Mouse (Mus musculus) heart, embryonic 14.5 days (tissue): ENCODE measurements at regions not wholly inside any gene's neighbourhood (a gene's known extent, or its start where the extent isn't known, plus 50 kb on each side); places are given as distances from the start of the nearest gene placed in this dataset.

Source experiments
- ATAC-seq: fragments of 200-750 bp; cut with Nextera tagmentation; 2 replicates; pipeline ENCODE4 v1.8.0; 2017; ENCODE audit warnings: low read depth, moderate TSS enrichment; ENCODE audit not compliant: insufficient number of reproducible peaks, insufficient read depth, low FRiP score
- H3K27ac ChIP-seq, 2 experiments: fragments of 200-500 bp in 1 of 2; fragments of 300-500 bp in 1 of 2; sonication (generic) in 1 of 2; replicated peaks in 1 of 2; 2 replicates each; pipeline ENCODE4 v1.5.1; 2012 to 2014; ENCODE audit warnings: low read depth in 2 of 2, low read length in 2 of 2, control low read depth in 1 of 2, mild to moderate bottlenecking in 1 of 2, mixed read lengths in 1 of 2; ENCODE audit not compliant: control insufficient read depth in 1 of 2, insufficient read depth in 1 of 2
- H3K27me3 ChIP-seq: fragments of 300-500 bp; sonication (generic); 2 replicates; pipeline ENCODE4 v1.6.1; 2014; ENCODE audit warnings: mild to moderate bottlenecking, low read length, control low read depth; ENCODE audit not compliant: control insufficient read depth, insufficient read depth
- H3K36me3 ChIP-seq: fragments of 300-500 bp; sonication (generic); 2 replicates; pipeline ENCODE4 v1.6.1; 2014; ENCODE audit warnings: mild to moderate bottlenecking, control low read depth, low read length, mixed read lengths; ENCODE audit not compliant: control insufficient read depth, insufficient read depth
- H3K4me1 ChIP-seq, 2 experiments: fragments of 200-500 bp in 1 of 2; fragments of 300-500 bp in 1 of 2; sonication (generic) in 1 of 2; 2 replicates each; pipeline ENCODE4 v1.6.1; 2012 to 2014; ENCODE audit warnings: low read length in 2 of 2, control low read depth in 1 of 2, mixed read lengths in 1 of 2; ENCODE audit not compliant: control insufficient read depth in 2 of 2, insufficient read depth in 2 of 2
- H3K4me2 ChIP-seq: fragments of 300-500 bp; sonication (generic); 2 replicates; pipeline ENCODE4 v1.6.1; 2014; ENCODE audit warnings: mild to moderate bottlenecking, low read length
- H3K4me3 ChIP-seq, 2 experiments: fragments of 200-500 bp in 1 of 2; fragments of 300-500 bp in 1 of 2; sonication (generic) in 1 of 2; 2 replicates each; pipeline ENCODE4 v1.5.1; 2012 to 2014; ENCODE audit warnings: low read length in 2 of 2, mild to moderate bottlenecking in 2 of 2, control low read depth in 1 of 2, low read depth in 1 of 2, moderate library complexity in 1 of 2; ENCODE audit not compliant: control insufficient read depth in 1 of 2, insufficient read depth in 1 of 2
- H3K9ac ChIP-seq: fragments of 300-500 bp; sonication (generic); 2 replicates; pipeline ENCODE4 v1.6.1; 2014; ENCODE audit warnings: mild to moderate bottlenecking, low read length
- H3K9me3 ChIP-seq: fragments of 300-500 bp; sonication (generic); 2 replicates; pipeline ENCODE4 v1.6.1; 2016; ENCODE audit warnings: low read length, control low read depth; ENCODE audit not compliant: control insufficient read depth
- WGBS: fragments of 180-500 bp; shearing (Covaris S2); extraction: QIAGEN DNeasy Blood & Tissue Kit; methylation state at CpG from one replicate; pipeline ENCODE4 v1.1.7; 2014; 5-methylcytosine and 5-hydroxymethylcytosine counted together

DNA sequence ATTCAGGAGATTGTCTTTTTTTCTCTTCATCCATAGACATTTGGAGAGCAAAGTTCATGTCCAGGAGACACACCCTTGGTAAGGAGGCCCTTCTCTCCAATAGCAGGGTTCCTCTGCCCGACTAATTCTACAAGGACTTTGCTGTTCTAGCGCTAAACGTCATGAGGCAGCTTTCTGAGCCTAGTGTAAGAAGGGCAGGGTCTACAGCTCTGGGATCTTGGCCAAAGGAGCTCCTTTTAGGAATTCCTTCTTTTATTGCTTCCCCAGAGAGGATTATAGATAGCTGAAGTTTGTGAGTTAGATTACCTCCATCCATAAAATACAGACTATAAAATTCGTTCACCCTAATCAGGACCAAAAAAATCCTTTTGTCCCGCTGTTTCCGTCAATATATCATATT, 378.5 kb upstream of the Smim15 start:
- no peak for ATAC-seq

DNA sequence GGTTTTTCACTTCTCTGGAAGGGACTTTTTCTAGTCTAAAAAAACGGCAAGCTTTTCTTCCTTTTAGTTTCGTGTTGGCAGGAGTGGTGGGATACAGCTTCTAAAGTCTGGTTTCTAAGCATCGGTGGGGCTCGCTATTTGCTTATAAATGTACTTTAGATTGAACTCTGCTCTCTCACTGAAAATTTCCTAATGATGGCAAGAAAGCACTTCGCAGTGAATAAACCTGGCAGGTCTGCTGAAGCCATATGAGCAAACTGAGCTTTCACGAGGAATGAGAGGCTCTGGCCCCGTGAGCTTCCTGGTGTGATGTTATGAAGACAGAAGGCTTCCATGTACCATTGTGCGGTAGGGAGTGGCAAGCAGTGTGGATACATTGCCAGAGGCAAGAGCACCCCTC, 380.0 kb upstream of the Smim15 start:
- H3K9ac ChIP-seq: no peak overlapping the region
- WGBS: 59% methylated on average over 8 of the region's 8 CpGs
- H3K4me2 ChIP-seq: no peak overlapping the region
- 0 out of 4 replicates have a peak, but pooled peaks cover 0 to 2% of the 10 kb centered on the region in 2 experiments for H3K4me1 ChIP-seq
- no peaks in the 10 kb centered on the region for H3K36me3 ChIP-seq
- no peak overlapping the region for H3K27ac ChIP-seq
- ATAC-seq: no peak
- H3K27me3 ChIP-seq: 0 out of 2 replicates have a peak, but pooled peaks cover 5% of the 10 kb centered on the region
- no peak overlapping the region for H3K4me3 ChIP-seq
- H3K9me3 ChIP-seq: no peaks in the 10 kb centered on the region

More for the DNA sequence above, 378.5 kb upstream of the Smim15 start:
- no peak overlapping the region for H3K4me2 ChIP-seq
- H3K27me3 ChIP-seq: 0 out of 2 replicates have a peak, but pooled peaks cover 5% of the 10 kb centered on the region
- H3K36me3 ChIP-seq: no peaks in the 10 kb centered on the region
- no peak overlapping the region for H3K9ac ChIP-seq
- 0 out of 4 replicates have a peak, but pooled peaks cover 0 to 2% of the 10 kb centered on the region in 2 experiments for H3K4me1 ChIP-seq
- 81% methylated on average over 6 of the region's 6 CpGs for WGBS
- H3K27ac ChIP-seq: no peak overlapping the region
- no peak overlapping the region for H3K4me3 ChIP-seq
- no peaks in the 10 kb centered on the region for H3K9me3 ChIP-seq

DNA sequence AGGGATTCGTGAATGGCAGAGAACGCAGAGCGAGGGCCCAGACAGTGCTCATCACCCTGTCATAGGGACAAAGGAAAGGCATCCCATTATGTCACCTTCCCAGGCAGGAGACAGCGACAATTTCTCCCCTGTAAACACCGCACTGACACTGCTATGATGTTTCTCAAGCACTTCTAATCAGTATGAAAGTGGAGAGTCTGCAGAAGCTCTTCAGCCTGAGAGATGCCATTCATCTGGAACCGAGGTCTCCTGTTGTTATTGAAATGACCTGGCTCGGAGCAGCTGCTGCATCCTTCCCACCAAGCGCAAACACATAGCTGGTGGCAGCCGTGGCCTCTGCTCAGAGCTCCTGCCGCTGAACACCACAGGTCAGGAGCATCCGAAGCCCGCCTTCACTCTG, 380.5 kb upstream of the Smim15 start:
- Histone ChIP-seq H3K27me3 (0 out of 2 replicates have a peak, but pooled peaks cover 5% of the 10 kb centered on the region), H3K36me3 (no peaks in the 10 kb centered on the region), H3K4me1 (0 out of 4 replicates have a peak, but pooled peaks cover 0 to 2% of the 10 kb centered on the region in 2 experiments), H3K9me3 (no peaks in the 10 kb centered on the region), H3K4me3 (no peak overlapping the region), H3K9ac (no peak overlapping the region), H3K4me2 (no peak overlapping the region), H3K27ac (no peak overlapping the region)
- 23% methylated on average over 12 of the region's 12 CpGs for WGBS
- no peak for ATAC-seq

DNA sequence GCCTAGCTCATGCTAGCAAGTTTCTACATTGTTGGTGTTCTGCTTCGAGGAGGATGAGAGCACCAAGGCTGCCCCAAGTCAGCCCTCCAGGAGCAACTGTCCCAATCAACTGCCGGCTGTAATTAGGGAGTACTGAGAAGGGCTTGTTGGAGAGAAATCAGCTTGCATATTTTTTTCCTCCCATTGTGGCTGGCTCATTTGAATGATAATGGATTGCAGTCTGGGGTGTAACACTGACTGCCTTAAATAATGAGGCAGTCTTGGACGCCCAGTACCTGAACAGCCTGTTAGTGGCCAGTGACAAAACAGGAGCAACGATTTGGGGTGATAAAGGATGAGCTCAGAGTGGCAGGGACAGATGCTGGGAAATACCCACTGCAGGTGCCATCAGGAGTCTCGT, 382.8 kb upstream of the Smim15 start:
- Histone ChIP-seq H3K9ac (no peak overlapping the region), H3K27me3 (peaks cover 8% of the 10 kb centered on the region; the same call in 1 of the 2 replicates), H3K4me2 (no peak overlapping the region), H3K36me3 (no peaks in the 10 kb centered on the region), H3K4me3 (no peak overlapping the region), H3K9me3 (no peaks in the 10 kb centered on the region), H3K27ac (no peak overlapping the region), H3K4me1 (0 out of 4 replicates have a peak, but pooled peaks cover 0 to 2% of the 10 kb centered on the region in 2 experiments)
- 39% methylated on average over 5 of the region's 5 CpGs for WGBS
- ATAC-seq: no peak

DNA sequence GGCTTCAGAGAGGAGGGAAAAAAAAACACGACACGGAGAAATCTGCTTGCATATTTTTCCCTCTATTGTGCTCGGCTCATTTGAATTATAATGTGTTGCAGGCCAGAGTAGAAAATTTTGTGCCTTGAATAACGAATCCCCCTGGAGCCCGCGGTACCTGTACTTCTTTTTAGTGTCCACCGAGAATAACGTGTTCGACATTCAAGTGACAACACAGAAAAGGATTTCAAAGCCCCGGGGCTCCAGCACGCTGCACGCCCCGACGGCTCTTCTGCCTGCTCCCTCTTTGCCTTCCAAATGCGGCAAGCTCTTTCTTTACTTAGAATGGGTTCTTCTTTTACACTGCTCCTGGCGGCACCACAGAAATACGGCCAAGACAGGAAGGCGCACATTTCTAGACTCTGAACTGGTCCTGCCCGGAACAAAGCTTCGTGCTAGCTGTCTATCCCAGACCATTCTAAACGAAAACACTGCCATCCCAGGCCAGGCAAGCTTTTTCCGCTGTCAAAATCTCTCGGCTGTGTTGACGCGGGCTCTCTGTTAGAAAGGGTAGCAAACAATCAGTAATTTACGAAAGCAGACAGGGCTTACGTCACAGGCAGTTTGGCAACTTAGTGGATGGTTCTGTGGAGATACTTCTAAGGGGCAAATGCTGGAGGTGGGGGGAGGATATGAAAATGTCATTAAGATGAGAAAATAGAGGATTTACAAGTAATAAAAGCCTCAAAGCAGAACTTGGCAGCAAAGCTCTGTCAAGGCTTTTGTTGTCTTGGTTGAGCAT, 398.2 kb upstream of the Smim15 start:
- H3K4me3 ChIP-seq: peak overlapping the region; percentile 23 to 38
- no peak overlapping the region for H3K27ac ChIP-seq
- H3K27me3 ChIP-seq: peaks cover 30% of the 10 kb centered on the region
- peak overlapping the region; percentile 61 for H3K4me2 ChIP-seq
- 0 out of 2 replicates have a peak overlapping the region, but pooled peaks have one; percentile 35 for H3K9ac ChIP-seq
- 5% methylated on average over 27 of the region's 27 CpGs for WGBS
- H3K4me1 ChIP-seq: peaks cover 10 to 11% of the 10 kb centered on the region in 2 experiments; a peak in 2 of 4 replicates
- H3K36me3 ChIP-seq: no peaks in the 10 kb centered on the region
- H3K9me3 ChIP-seq: no peaks in the 10 kb centered on the region
- no peak for ATAC-seq

DNA sequence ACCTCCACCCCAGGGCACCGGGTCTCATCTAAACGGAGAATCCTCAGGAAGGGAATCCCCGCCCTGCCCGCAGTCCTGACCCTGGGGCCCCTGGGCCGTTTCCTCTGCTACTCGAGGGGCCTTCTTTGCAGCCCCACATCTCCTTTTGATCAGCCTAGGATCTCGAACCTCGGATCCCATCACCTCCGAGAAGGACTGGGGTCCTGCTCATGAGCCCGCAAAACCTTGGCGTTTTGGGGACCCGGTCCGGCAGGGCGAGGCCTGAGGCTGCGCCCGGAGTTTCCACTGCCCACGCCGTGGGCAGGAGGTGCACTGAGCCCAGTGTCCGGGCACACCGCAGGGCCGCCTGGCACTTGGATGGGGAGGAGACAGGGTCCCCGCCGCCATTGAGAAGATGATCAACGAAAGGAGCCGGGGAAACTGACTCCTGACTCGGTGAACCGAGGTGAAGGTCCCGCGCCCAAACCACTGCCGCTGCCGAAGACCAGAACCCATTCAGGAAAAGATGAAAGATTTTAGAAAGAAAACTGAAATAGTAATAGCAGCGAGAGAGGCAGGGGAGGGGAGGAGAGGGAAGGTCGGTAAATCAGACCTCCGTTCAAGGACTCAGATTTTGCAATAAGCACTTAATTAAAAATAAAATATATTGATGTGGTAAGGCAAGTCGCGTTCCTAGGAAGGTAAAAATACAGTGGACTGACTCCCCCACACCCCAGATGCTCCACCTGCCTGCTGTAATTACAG, 399.0 kb upstream of the Smim15 start:
- H3K4me1 ChIP-seq: peaks cover 10 to 11% of the 10 kb centered on the region in 2 experiments; a peak in 2 of 4 replicates
- ATAC-seq: no peak
- peak overlapping the region; percentile 23 to 38 for H3K4me3 ChIP-seq
- H3K27ac ChIP-seq: no peak overlapping the region
- H3K36me3 ChIP-seq: no peaks in the 10 kb centered on the region
- WGBS: 4% methylated on average over 36 of the region's 36 CpGs
- H3K27me3 ChIP-seq: peaks cover 29% of the 10 kb centered on the region
- H3K9me3 ChIP-seq: no peaks in the 10 kb centered on the region
- peak overlapping the region; percentile 61 for H3K4me2 ChIP-seq
- no peak overlapping the region for H3K9ac ChIP-seq

DNA sequence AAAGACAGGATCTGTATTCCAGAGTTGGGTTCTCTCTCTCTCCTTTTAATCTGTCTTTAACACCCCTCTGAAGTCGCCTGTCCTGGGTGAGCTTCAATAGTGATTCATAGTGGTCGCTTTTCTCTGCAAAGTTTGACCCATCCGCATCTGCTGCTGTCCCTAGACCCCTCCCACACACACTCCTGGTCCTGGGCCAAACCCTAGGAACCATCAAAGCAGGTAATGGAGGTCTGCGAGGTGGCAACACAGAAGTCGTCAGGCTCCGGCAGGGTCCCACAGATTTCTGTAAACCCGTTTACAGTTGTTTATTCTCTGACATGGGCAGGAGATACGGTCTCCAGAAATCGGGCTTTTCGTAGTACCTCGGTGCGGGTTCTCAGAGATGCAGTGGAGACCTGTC, 399.5 kb upstream of the Smim15 start:
- ATAC-seq: no peak; the same call in 1 of the 2 replicates
- Histone ChIP-seq H3K4me3 (peak overlapping the region; percentile 23 to 38; a peak in 2 of 4 replicates), H3K4me1 (peaks cover 10 to 11% of the 10 kb centered on the region in 2 experiments; a peak in 2 of 4 replicates), H3K36me3 (no peaks in the 10 kb centered on the region), H3K4me2 (peak overlapping the region; percentile 61), H3K27ac (no peak overlapping the region), H3K9ac (no peak overlapping the region), H3K9me3 (no peaks in the 10 kb centered on the region), H3K27me3 (peaks cover 26% of the 10 kb centered on the region)
- WGBS: 50% methylated on average over 12 of the region's 12 CpGs
